Mouse (Mus musculus) heart, postnatal 0 days (tissue): Measurements from ENCODE around the gene Dis3. TPM values are rescaled to one million over a fixed set of nuclear protein-coding genes. Genes with fewer than 3 reads are reported as not detected.
A peak's percentile ranks its signal among the peaks of the same experiment; 100 is the strongest.

ENCODE experiments used
- ATAC-seq: fragments of 200-750 bp; cut with Nextera tagmentation; 2 replicates; pipeline ENCODE4 v1.8.0; 2017; ENCODE audit warnings: low read depth, moderate number of reproducible peaks, moderate library complexity; ENCODE audit not compliant: insufficient read depth
- DNase-seq: peaks from one replicate; pipeline ENCODE4 v3.0.0-alpha.2; 2016; ENCODE audit warnings: low spot score
- H3K27ac ChIP-seq: fragments of 300-500 bp; sonication (generic); 2 replicates; pipeline ENCODE4 v1.5.1; 2014; ENCODE audit warnings: low read depth, mild to moderate bottlenecking
- H3K27me3 ChIP-seq: fragments of 300-500 bp; sonication (generic); 2 replicates; pipeline ENCODE4 v1.6.1; 2014; ENCODE audit warnings: low read length, mixed read lengths; ENCODE audit not compliant: control insufficient read depth, insufficient read depth
- H3K36me3 ChIP-seq: fragments of 300-500 bp; sonication (generic); replicated peaks from 2 replicates; pipeline ENCODE4 v1.6.1; 2014; ENCODE audit warnings: low read length, mixed read lengths; ENCODE audit not compliant: control insufficient read depth, insufficient read depth
- H3K4me1 ChIP-seq: fragments of 300-500 bp; sonication (generic); 2 replicates; pipeline ENCODE4 v1.6.1; 2014; ENCODE audit warnings: antibody characterized with exemption; ENCODE audit not compliant: control insufficient read depth, insufficient read depth
- H3K4me2 ChIP-seq: fragments of 300-500 bp; sonication (generic); 2 replicates; pipeline ENCODE4 v1.6.1; 2014; ENCODE audit warnings: low read depth, mild to moderate bottlenecking, low read length, moderate library complexity
- H3K4me3 ChIP-seq: fragments of 300-500 bp; sonication (generic); 2 replicates; pipeline ENCODE4 v1.5.1; 2014; ENCODE audit warnings: low read depth, low read length
- H3K9ac ChIP-seq: fragments of 300-500 bp; sonication (generic); replicated peaks from 2 replicates; pipeline ENCODE4 v1.6.1; 2014; ENCODE audit warnings: low read depth, low read length, mixed read lengths
- H3K9me3 ChIP-seq: fragments of 300-500 bp; sonication (generic); replicated peaks from 2 replicates; pipeline ENCODE4 v1.6.1; 2016; ENCODE audit warnings: low read length; ENCODE audit not compliant: control insufficient read depth
- CTCF ChIP-seq: IDR thresholded peaks from 2 replicates; pipeline ENCODE4 v1.5.1; 2016; ENCODE audit warnings: antibody characterized with exemption, control low read depth, low read depth
- EP300 ChIP-seq: IDR thresholded peaks from 2 replicates; pipeline ENCODE4 v1.6.1; 2016; ENCODE audit warnings: antibody characterized with exemption, low read depth
- WGBS: fragments of 180-500 bp; shearing (Covaris S2); extraction: QIAGEN DNeasy Blood & Tissue Kit; methylation state at CpG from one replicate; pipeline ENCODE4 v1.1.7; 2014; 5-methylcytosine and 5-hydroxymethylcytosine counted together
- polyA plus RNA-seq: library from polyadenylated mRNA; unstranded; fragments of >200 nt; fragmentation: Nextera tagmentation; extraction: Ambion mirVana; gene quantifications from 2 replicates; pipeline ENCODE4 v1.2.1, GENCODE M21; 2015
- total RNA-seq: library from RNA; depleted of rRNA; stranded (reverse); fragments of >200 nt; gene quantifications from 2 replicates; pipeline ENCODE4 v1.2.3, GENCODE M21; 2014; ENCODE audit warnings: low replicate concordance; rRNA removed

Dis3 gene
- total RNA-seq (8.2 and 13.1 TPM in 2 replicates), polyA plus RNA-seq (10.3 and 10.5 TPM in 2 replicates)

GRCm38 (mm10) chr14:99099267-99099966 is at the start of gene Dis3, which contains the start of gene Pibf1:
Dis3 (minus strand) TSS chr14:99099770.
Pibf1 (plus strand) TSS chr14:99099424.
- peak within 1 kb of the TSS; percentile 75 for H3K4me3 ChIP-seq
- H3K9me3 ChIP-seq, result no peaks in the 10 kb centered on the region
- peaks cover 5% of the 10 kb centered on the region for H3K4me1 ChIP-seq
- peak; percentile 97 for DNase-seq
- no peaks in the 10 kb centered on the region for H3K27me3 ChIP-seq
- peak; percentile 99 for ATAC-seq
- H3K4me2 ChIP-seq, result peak within 1 kb of the TSS; percentile 61
- H3K27ac ChIP-seq, result peak within 1 kb of the TSS; percentile 44
- peak within 1 kb of the TSS; percentile 85 for H3K9ac ChIP-seq
- peaks cover 45% of the 10 kb centered on the region for H3K36me3 ChIP-seq
- TF ChIP-seq CTCF (no peak), EP300 (no peak)
- under 1% methylated on average over 73 of the region's 73 CpGs for WGBS

- H3K9me3 ChIP-seq, result no peaks in the 10 kb centered on the region
- 82% methylated on average over 1 of the region's 1 CpGs for WGBS
- ATAC-seq, result no peak
Measured at GRCm38 (mm10) chr14:99146841-99147240, 47.3 kb upstream of the Dis3 start.

GRCm38 (mm10) chr14:99141786-99142633 is 42.4 kb upstream of the Dis3 start:
- no peak overlapping the region for H3K4me2 ChIP-seq
- peak; percentile 92 for TF ChIP-seq CTCF
- TF ChIP-seq EP300, result no peak
- no peaks in the 10 kb centered on the region for H3K9me3 ChIP-seq
- H3K9ac ChIP-seq, result no peak overlapping the region
- peaks cover 39% of the 10 kb centered on the region for H3K36me3 ChIP-seq
- DNase-seq (peak; percentile 54), ATAC-seq (peak; percentile 82)
- H3K4me1 ChIP-seq, result no peaks in the 10 kb centered on the region
- 26% methylated on average over 15 of the region's 15 CpGs for WGBS
- H3K27ac ChIP-seq, result no peak overlapping the region
- H3K27me3 ChIP-seq, result no peaks in the 10 kb centered on the region
- no peak overlapping the region for H3K4me3 ChIP-seq

More at GRCm38 (mm10) chr14:99146841-99147240, 47.3 kb upstream of the Dis3 start:
- Histone ChIP-seq H3K27ac (no peak overlapping the region), H3K27me3 (no peaks in the 10 kb centered on the region), H3K36me3 (peaks cover 14% of the 10 kb centered on the region; the same call in 1 of the 2 replicates), H3K9ac (no peak overlapping the region), H3K4me1 (no peaks in the 10 kb centered on the region), H3K4me3 (no peak overlapping the region), H3K4me2 (no peak overlapping the region)
- TF ChIP-seq CTCF (no peak), EP300 (no peak)
- DNase-seq, result no peak

- H3K4me1 ChIP-seq, result no peaks in the 10 kb centered on the region
- H3K4me3 ChIP-seq, result no peak overlapping the region
- H3K9ac ChIP-seq, result no peak overlapping the region
- 88% methylated on average over 2 of the region's 2 CpGs for WGBS
- ATAC-seq, result no peak
- no peak overlapping the region for H3K27ac ChIP-seq
- peaks cover 47% of the 10 kb centered on the region for H3K36me3 ChIP-seq
- TF ChIP-seq EP300 (no peak), CTCF (no peak)
- no peaks in the 10 kb centered on the region for H3K9me3 ChIP-seq
- no peaks in the 10 kb centered on the region for H3K27me3 ChIP-seq
- no peak for DNase-seq
- no peak overlapping the region for H3K4me2 ChIP-seq
Measured at GRCm38 (mm10) chr14:99140036-99140435, 40.5 kb upstream of the Dis3 start.

GRCm38 (mm10) chr14:99136297-99136696 is 36.7 kb upstream of the Dis3 start:
- H3K9me3 ChIP-seq, result no peaks in the 10 kb centered on the region
- H3K36me3 ChIP-seq, result peaks cover 42% of the 10 kb centered on the region
- DNase-seq, result no peak
- H3K9ac ChIP-seq, result no peak overlapping the region
- TF ChIP-seq CTCF, result no peak
- TF ChIP-seq EP300, result no peak
- no peak overlapping the region for H3K4me3 ChIP-seq
- ATAC-seq, result no peak
- H3K27ac ChIP-seq, result no peak overlapping the region
- H3K4me1 ChIP-seq, result no peaks in the 10 kb centered on the region
- no peak overlapping the region for H3K4me2 ChIP-seq
- H3K27me3 ChIP-seq, result no peaks in the 10 kb centered on the region
- 91% methylated on average over 16 of the region's 16 CpGs for WGBS
